Mouse (Mus musculus) ES-Bruce4 (cell line): ENCODE measurements around the gene Ttc22. TPM values are rescaled to one million over a fixed set of nuclear protein-coding genes. Genes with fewer than 3 reads are reported as not detected.

Experiments
- H3K27ac ChIP-seq: 2 replicates; pipeline ENCODE4 v1.5.1; 2012; ENCODE audit warnings: low read length, inconsistent platforms; ENCODE audit not compliant: insufficient read depth
- H3K27me3 ChIP-seq: 2 replicates; pipeline ENCODE4 v1.6.1; 2012; ENCODE audit warnings: mild to moderate bottlenecking, low read length, inconsistent platforms; ENCODE audit not compliant: control insufficient read depth, poor library complexity, insufficient read depth, severe bottlenecking
- H3K36me3 ChIP-seq: 2 replicates; pipeline ENCODE4 v1.6.1; 2012; ENCODE audit warnings: inconsistent platforms, mild to moderate bottlenecking, low read length, moderate library complexity; ENCODE audit not compliant: control insufficient read depth, poor library complexity, insufficient read depth, severe bottlenecking
- H3K4me1 ChIP-seq: one replicate; pipeline ENCODE4 v1.8.1; 2011; ENCODE audit warnings: low read length; ENCODE audit not compliant: control insufficient read depth, insufficient read depth
- H3K4me3 ChIP-seq: 2 replicates; pipeline ENCODE4 v1.5.1; 2011; ENCODE audit warnings: low read depth, mild to moderate bottlenecking, low read length
- H3K9ac ChIP-seq: 2 replicates; pipeline ENCODE4 v1.6.1; 2012; ENCODE audit warnings: low read depth, mild to moderate bottlenecking, inconsistent platforms; ENCODE audit not compliant: poor library complexity, severe bottlenecking
- H3K9me3 ChIP-seq: replicated peaks from 2 replicates; pipeline ENCODE4 v1.6.1; 2012; ENCODE audit warnings: mild to moderate bottlenecking, low read length, inconsistent platforms; ENCODE audit not compliant: control insufficient read depth, poor library complexity, insufficient read depth, severe bottlenecking
- CTCF ChIP-seq: IDR thresholded peaks from one replicate; pipeline ENCODE4 v1.8.1; 2011; ENCODE audit warnings: low read depth, low read length
- EP300 ChIP-seq: IDR thresholded peaks from 2 replicates; pipeline ENCODE4 v1.6.1; 2011; ENCODE audit warnings: low read depth, low read length; ENCODE audit not compliant: insufficient read depth
- POLR2A ChIP-seq: IDR thresholded peaks from one replicate; pipeline ENCODE4 v1.8.1; 2011; ENCODE audit warnings: low read length; ENCODE audit not compliant: insufficient read depth
- polyA plus RNA-seq: library from polyadenylated mRNA; stranded (reverse); fragments of >200 nt; gene quantifications from 2 replicates; pipeline ENCODE4 v1.2.4, GENCODE M21; 2011; ENCODE audit warnings: low read depth; ENCODE audit not compliant: missing spikeins, insufficient read depth, insufficient read length

The Ttc22 gene
- polyA plus RNA-seq, 1 experiment: not detected

GRCm38 (mm10) chr4:106597741-106598140 lies 24.5 kb upstream of the Ttc22 start:
- no peaks in the 10 kb centered on the region for H3K27me3 ChIP-seq
- no peaks in the 10 kb centered on the region for H3K4me1 ChIP-seq
- H3K4me3 ChIP-seq: no peak overlapping the region
- no peak overlapping the region for H3K27ac ChIP-seq
- H3K9me3 ChIP-seq: no peaks in the 10 kb centered on the region
- no peak for TF ChIP-seq CTCF
- no peak for TF ChIP-seq EP300
- TF ChIP-seq POLR2A: no peak
- H3K36me3 ChIP-seq: no peaks in the 10 kb centered on the region
- H3K9ac ChIP-seq: no peak overlapping the region

GRCm38 (mm10) chr4:106599415-106599814 lies 22.8 kb upstream of the Ttc22 start:
- no peak overlapping the region for H3K9ac ChIP-seq
- H3K27me3 ChIP-seq: no peaks in the 10 kb centered on the region
- no peak overlapping the region for H3K4me3 ChIP-seq
- H3K9me3 ChIP-seq: no peaks in the 10 kb centered on the region
- TF ChIP-seq EP300 (no peak), POLR2A (no peak), CTCF (peak; percentile 22)
- no peaks in the 10 kb centered on the region for H3K4me1 ChIP-seq
- H3K36me3 ChIP-seq: no peaks in the 10 kb centered on the region
- H3K27ac ChIP-seq: no peak overlapping the region

- Histone ChIP-seq H3K4me1 (no peaks in the 10 kb centered on the region), H3K9me3 (no peaks in the 10 kb centered on the region), H3K4me3 (no peak overlapping the region), H3K36me3 (no peaks in the 10 kb centered on the region), H3K27ac (no peak overlapping the region), H3K27me3 (no peaks in the 10 kb centered on the region), H3K9ac (no peak overlapping the region)
- TF ChIP-seq POLR2A (no peak), EP300 (no peak), CTCF (no peak)
Observed at GRCm38 (mm10) chr4:106600770-106601169, 21.5 kb upstream of the Ttc22 start.

GRCm38 (mm10) chr4:106606639-106607554 lies 15.3 kb upstream of the Ttc22 start:
- Histone ChIP-seq H3K27ac (no peak overlapping the region), H3K4me1 (no peaks in the 10 kb centered on the region), H3K4me3 (peak overlapping the region; percentile 58), H3K36me3 (no peaks in the 10 kb centered on the region), H3K9ac (0 out of 2 replicates have a peak overlapping the region, but pooled peaks have one; percentile 17), H3K27me3 (no peaks in the 10 kb centered on the region), H3K9me3 (no peaks in the 10 kb centered on the region)
- TF ChIP-seq EP300 (no peak), CTCF (no peak), POLR2A (peak; percentile 7)

- no peaks in the 10 kb centered on the region for H3K27me3 ChIP-seq
- TF ChIP-seq CTCF (no peak), EP300 (no peak), POLR2A (no peak)
- no peak overlapping the region for H3K4me3 ChIP-seq
- H3K36me3 ChIP-seq: no peaks in the 10 kb centered on the region
- H3K9me3 ChIP-seq: no peaks in the 10 kb centered on the region
- H3K4me1 ChIP-seq: no peaks in the 10 kb centered on the region
- no peak overlapping the region for H3K27ac ChIP-seq
- no peak overlapping the region for H3K9ac ChIP-seq
Observed at GRCm38 (mm10) chr4:106607905-106608304, 14.3 kb upstream of the Ttc22 start.

GRCm38 (mm10) chr4:106613105-106613504 lies 9.1 kb upstream of the Ttc22 start:
- no peaks in the 10 kb centered on the region for H3K4me1 ChIP-seq
- no peaks in the 10 kb centered on the region for H3K36me3 ChIP-seq
- TF ChIP-seq CTCF (no peak), POLR2A (no peak), EP300 (no peak)
- no peak overlapping the region for H3K9ac ChIP-seq
- H3K27ac ChIP-seq: no peak overlapping the region
- no peaks in the 10 kb centered on the region for H3K9me3 ChIP-seq
- H3K4me3 ChIP-seq: no peak overlapping the region
- no peaks in the 10 kb centered on the region for H3K27me3 ChIP-seq
